Mouse (Mus musculus) cerebellum, postnatal 25 days (tissue): ENCODE data around the gene Gm45062.
A peak's percentile ranks its signal among the peaks of the same experiment; 100 is the strongest.
"Not testable (repeated sequence)": the region's sequence is repeated elsewhere in the genome, so short reads cannot be mapped to it uniquely, and the experiment has no call there.

Experiments used
- DNase-seq, 2 experiments: peaks; one replicate each; pipeline ENCODE4 v3.0.0; 2021; ENCODE audit warnings: mixed read lengths in 2 of 2

The Gm45062 gene

DNA sequence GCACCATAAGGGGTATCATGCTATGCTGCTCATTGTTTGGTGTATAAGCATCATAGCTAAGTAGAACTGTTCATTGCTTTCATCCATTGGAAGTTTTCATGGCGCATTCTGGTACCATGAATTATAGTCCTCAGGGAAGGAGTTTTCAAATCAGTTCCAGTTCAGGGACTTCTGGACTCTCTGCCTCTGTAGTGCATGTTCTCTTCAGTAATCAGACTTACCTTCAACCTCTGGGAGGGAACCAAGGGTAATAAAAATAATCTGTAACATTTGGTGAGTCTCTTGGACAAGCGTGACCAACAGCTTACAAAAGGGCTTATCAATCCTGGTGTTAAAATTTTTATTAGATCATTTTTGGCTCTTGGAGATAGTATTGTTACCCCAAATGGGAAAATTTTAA lies 60.3 kb downstream of the Gm45062 start:
- DNase-seq: no peak

DNA sequence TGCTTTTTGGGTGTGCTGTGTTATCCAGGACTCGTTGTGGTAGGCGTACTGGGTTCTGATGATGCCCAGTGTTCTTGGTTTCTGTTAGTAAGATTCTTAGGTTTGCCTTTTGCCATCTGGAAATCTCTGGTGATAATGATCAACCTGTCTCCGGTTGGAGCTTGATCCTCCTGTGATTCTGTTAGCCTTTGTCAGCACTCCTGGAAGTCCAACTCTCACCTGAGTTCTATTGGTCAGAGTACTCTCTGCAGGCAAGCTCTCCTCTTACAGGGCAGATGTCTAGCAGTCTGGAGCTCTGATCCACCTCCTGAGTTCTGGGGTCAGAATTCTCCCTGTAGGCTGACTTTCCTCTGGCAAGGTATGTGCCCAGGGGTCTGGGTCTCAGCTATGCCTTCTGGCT lies 72.2 kb downstream of the Gm45062 start:
- not testable (repeated sequence) for DNase-seq

DNA sequence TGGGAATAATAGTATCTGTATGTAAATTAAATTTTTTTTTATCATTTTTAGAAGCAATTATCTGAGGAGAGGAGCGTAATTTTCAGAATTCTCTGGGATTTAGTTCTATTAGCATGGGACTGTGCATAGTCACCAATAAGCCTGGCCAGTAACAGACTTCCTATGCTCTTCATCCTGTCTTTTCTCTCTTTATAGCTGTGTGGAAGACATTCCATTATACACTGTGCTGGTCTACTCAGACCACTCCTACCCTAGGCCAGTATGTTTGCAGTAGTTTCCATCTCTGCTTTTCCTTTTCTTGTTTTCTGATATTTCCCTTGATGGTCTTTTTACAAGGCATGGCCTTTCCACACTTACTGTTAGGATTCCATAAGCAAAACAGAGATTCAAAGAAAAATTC lies 74.1 kb downstream of the Gm45062 start:
- no peak for DNase-seq

DNA sequence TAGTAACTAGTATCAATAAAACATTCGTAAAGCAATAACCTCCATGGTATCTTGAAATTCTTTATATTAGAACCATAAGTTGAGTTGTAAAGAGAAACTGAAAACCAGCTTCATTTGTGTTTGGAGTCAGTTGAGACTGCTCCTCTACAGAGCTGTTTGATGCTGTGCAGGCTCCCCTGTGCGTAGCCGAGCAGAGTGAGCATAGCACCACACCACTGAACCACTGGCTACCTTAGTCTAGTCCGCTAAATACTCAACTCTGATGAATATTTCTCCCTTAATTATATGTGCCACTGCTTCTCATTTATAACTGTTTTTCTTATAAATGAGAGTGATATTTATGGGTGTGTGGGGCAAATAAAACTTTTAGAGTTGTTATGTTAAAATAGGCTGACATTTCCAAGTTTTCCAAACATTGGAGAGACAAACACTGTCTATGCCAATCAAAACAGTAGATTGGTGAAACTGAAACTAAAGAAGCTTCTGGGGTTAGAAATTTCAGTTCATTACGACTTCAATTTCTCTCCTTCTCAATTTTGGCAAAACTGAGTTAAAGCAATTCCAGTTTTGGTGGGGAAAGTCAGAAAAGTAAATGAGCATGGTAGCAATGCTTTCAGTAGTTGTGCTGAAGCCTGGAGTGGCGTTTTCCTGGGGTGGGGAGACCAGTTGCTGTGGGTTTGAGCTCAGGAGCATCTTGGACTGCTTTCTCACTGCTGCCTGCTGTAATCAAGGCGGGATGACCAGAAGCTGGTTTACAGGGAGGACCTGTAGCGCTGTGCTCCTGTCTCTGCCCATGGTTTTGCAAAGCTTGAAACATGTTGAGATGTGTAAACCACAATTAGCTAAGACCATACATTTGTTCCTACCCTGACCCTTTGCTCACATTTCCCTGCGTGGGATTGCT lies 77.5 kb downstream of the Gm45062 start:
- DNase-seq: no peak

DNA sequence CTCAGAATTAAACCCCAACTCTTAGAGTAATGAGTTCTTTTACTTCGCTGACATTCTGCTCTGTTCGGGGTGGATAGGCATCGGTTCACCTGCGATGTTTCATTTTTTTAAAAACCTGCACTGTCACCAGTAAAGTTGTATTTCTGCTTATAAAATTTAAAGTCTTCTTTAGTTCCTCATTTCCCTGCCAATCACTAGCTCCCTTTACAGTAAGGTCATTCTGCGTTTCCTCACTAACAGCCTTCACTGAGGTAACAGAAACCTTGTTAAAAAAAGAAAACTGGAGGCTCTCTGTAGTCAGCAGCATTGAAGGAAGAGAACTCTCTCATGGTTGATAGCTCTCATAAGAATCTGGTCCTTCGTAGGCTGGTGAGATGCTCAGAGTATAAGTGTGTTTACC lies 80.2 kb downstream of the Gm45062 start:
- no peak for DNase-seq

DNA sequence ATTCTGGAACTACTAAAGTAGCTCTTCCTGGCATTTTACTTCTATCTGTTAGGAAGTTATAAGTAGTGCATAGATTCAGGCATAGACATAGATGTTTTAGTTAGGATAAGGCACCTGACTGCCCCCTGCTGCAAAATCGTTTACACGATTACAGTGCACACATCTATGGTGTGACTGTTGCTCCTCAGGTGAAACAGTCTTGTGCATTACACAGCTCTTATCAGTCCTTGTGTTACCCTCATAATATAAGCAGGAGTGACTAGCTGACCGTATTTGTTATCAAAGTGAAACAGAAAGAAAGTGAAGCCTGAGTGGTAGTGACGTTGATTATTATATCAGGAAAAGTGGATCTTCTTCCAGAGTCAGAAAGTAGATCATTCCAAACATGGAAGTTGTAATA lies 84.0 kb downstream of the Gm45062 start:
- no peak for DNase-seq

DNA sequence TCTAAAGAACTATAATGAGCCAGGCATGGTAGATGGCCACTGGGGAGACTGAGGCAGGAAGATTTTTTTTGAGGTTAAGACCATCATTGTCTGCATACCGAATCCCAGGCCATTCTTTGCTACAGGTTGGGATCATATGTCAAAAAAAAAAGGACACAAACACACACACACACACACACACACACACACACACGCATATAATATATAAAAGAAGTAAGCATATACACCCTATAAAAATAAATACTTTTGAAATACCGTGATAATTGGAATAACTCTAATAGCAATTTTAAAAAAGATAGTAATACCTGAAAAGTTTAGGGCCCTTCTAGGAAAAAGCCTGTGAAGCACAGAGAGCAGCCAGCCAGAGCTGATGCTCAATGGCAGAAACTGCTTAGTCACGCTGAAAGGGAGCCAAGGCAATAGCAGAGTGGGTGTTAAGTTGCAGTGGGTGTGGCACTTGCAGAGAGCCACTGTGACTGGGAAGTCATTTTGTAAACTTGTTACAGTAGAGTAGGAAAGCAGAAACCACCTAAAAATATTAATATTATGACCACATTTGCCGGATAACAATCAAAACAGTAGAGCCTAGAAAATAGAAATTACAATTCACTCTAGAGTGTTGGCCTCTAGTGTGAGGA lies 86.1 kb downstream of the Gm45062 start:
- no peak for DNase-seq

DNA sequence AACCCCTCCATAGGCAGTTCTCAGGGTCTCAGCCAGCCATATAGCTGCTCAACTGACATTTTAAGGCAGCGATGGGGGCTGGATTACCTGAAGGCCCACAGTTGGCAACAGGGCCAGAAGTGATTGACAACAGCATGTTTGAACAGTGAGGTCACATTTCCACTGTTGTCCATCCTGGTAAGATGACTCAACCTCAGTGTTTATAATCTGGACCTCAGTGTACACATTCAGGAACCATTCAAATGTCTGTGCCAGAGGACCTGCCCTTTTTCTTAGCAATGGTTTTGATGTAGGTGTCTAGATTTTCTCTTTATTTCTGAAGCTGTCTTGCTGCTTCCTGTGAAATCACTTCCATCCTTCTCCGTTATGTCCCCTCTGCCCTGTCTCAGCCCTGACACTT lies 87.9 kb downstream of the Gm45062 start:
- no peak for DNase-seq

DNA sequence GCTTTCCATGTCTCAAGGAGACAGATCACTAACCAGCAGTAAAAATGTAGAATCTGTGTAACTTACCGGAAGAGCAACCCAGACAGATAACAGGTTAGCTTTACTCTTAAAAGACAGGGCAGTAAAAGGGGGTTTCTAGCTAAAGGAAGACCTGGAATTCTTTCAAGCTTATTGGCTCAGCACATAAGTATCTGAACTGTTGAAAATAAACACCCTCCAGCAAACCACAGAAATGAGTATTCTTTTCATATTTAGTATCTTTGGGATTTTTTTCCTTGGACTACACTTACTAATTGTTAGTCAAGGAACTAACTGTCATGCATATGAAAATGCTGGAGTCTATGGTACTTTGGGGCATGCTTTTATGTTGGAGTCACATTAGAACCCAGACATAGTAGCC lies 89.1 kb downstream of the Gm45062 start:
- no peak for DNase-seq

DNA sequence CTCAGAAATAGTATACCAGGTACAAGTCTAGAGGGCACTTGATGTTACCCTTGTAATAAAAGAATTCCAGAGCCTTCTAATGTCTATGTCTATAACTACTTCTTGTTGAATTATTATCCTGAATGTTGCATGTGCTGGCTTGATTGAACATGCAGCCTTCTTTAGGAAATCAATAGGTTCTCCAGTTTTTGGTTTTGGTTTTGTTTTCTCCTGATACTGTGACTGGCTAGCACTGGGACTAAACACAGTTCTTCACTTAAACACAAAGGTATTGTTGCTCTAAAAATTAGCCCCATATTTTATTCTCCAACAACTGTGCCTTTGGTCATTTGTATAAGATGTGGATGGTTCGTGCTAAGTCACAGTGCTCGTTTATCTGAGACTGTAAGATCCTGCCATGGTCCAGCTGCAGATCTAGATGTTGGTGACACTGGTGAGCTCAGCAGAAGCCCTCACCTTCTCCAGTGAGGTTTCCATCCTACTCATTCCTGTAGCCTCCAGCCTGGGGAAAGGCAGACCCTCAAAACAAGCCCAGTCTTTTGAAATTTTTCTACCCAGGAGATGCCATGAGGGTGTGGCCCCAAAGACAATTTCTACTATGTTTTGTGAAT lies 89.9 kb downstream of the Gm45062 start:
- DNase-seq: no peak

DNA sequence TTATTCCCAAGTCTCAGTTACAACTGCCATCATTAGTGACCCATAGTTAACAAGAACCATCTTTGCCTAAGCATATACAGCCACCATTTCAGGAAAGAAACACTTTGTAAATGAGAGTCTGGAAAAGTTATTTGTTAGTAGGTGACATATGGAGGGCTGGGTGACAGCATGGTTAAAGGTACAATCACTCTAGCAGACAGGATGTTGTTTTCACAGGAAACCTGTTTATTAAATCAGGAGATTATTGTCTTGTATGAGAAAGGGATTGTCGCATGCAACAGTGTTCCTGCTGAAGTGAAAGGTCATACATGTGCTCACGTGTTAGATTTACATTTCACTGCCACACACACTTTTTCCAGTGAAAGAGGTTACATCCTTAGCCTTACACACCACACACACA lies 92.3 kb downstream of the Gm45062 start:
- DNase-seq: no peak

DNA sequence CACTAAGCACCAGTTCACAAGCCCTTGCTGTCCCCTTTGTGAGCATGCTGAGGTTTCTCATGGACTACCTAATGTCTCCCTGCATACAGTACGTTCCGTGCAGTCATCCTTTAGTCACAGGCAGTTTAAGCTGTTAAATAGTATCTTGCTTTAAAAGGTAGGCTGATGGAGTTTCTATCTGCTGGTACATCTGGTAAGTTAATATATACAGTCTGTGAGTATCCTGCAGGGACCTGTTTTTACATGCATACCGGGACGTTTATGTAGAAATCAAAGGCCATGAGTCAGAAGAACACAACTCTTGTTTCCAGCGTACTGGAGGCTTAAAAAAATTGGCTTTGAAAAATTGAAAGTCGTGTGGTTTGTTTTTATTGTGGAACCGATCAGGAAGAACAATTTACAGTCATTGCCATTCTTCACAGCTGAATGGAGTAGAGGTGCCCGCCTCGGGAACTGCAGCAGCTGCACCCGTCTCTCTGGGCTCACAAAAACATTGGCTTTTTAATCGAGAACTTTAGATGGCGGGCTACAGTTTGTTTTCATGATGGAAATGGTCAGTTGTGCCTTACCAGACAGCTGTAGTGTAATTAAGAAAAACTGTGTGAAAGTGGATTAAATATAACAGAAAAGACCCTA lies 93.4 kb downstream of the Gm45062 start:
- DNase-seq: no peak

DNA sequence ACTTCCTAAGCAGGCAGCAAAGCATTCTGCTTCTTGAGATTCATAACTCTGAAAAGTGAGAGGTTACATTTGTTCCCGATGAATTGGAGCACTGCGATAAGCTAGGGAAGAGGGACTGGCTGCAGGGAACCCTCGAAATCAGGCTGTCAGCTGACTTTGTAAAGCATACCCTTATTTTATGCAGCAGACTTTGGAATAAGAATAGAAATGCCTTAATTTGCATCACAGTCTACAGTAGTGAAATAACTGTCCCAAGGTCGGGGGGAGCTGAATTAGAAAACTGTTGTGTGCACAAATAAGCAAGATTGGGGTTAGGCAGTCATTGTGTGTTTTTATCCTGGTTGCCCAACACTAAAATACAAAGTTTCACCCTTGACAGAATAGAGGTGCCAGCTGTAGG lies 94.2 kb downstream of the Gm45062 start:
- DNase-seq: no peak

DNA sequence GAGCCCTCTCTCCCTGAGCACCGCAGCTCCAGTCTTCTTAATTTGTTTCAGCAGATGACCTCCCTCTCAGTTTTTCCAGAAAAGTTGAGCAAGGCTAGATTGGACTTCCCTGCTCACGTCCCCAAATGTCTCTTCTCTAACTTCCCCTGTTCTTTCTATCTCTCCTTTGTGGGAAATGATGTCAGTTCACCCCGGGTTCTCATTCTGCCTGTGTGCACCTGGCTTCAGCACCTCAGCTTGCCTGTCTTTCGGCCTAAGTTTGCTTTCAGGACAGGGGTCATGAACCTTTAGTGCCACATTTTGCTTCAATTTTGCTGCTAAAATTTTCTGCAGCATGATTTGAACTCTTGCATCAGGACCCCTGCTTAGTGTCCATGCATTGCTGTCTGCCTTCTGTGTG lies 95.6 kb downstream of the Gm45062 start:
- DNase-seq: no peak

DNA sequence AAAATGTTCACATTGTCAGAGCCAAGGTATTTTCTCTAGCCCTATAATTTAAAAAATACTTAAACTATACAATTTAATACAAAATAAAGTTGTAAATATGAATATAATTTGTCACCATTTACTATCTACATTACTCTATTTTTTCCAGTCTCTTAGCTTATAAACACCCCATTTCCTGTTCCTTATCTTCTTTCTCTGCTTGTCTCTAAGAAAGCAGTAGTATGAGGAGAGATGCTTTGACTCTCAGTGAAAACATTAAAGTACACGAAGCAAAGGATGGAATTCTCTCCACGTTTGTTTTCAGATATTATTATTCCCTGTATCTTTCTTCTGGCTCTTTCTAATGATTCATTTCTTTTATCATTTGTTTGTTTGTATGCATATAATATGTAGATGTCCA lies 99.0 kb downstream of the Gm45062 start:
- no peak for DNase-seq

DNA sequence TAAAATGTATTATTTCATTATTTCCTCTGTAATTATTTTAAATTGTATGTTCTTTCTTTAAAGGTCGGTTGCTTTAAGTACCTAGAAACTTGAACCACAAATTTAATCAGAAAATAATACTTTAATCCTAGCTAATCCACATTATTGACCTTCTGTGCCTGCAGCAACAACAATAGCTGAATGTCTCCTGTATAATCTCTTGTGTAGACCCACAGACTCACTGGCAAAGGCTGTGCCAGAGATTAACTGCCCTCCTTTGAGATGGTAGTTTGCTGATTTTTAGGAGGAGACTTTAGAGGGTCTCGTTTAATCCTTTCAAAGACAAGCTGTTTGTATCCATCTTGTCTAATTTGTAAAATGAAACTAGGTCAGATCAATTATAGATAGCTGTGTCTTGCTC lies 99.5 kb downstream of the Gm45062 start:
- no peak for DNase-seq

DNA sequence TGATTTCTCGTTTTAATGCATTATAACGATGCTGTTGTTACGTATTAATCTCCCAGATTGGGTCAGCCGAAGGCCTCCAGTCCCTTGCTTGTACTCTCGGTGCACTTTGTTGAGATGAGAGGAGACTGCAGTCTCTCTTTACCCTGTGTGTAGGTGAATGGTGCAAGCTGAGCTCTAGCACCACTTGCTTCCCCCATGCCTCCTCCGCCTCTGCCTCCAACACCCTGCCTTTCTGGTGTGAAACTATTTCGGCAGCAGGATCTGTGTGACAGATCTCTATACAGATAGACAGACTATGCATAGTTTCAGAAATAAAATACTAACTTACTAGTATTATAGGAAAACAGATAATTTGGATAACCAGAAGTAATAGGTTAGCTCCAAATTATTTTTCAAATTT lies 101.6 kb downstream of the Gm45062 start:
- DNase-seq: no peak

DNA sequence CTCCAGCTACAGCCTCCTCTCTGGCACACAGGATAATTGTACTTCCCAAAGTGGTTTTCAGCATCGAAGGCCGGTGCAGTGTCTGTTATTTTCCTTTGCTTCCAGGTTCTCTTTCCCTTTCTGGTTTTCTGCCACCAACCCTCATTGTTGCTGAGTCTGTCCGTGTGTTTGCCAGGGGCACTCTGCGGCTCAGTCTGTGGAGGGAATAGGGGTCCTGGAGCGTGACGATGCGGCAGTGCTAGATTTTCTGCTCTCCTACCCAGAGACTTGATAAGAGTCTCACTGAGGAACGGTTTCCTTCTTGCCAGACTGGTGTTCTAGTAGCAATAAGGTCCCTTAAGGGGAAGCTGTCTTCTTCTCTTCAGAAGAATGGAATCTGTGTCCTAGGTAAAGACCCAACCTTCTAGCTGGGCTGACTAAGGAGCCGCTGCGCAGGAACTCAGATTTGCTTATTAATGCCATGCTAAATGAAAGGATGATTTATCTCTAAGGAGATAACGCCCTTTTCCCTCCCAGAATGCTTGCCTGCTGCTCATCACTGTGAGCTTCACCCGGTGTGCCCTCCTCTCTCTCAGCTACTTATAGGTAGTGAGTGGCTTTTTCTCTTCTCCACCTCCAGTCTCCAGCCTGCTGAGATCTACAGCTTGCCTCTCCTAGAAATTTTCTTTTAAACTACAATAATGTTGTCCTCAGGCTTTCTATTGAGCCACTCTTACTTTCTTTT lies 104.9 kb downstream of the Gm45062 start:
- DNase-seq: peak; percentile 12 to 19

DNA sequence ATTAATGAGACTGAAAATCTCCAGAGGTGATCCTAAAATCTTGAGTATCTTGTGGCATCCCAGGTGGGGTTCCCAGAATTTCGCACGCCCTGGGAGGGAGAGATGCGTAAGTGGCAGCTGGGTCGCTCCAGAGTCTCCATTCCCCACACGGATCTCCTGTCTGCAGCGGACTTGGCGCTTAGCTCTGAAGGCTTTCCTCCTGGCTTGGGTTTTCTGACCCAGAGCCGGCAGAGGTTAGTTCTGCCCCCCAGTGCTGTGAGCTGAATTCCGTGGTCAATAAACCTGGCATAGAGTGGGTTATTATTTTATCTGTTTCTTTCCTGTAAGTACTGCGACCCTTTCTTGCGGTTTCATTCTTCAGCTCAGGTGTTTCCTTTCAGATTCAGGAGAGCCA lies 105.5 kb downstream of the Gm45062 start:
- DNase-seq: no peak

DNA sequence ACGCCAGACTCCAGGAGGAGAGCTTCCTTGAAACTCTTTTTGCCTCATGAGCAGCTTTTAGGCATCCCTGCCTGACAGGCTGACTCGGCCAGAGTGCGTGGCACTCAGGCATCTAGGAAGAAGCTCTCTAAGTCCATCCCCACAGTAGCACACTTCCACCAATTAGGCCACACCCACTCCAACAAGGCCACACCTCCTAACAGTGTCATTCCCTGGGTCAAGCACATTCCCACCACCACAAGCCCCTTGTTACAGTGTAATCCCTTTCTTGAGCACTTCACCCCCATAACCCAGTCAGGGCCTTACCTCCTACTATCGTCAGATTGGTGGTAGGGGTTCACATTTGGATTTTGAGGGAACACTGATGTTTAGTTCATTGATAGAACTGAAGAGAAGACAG lies 108.4 kb downstream of the Gm45062 start:
- DNase-seq: no peak

DNA sequence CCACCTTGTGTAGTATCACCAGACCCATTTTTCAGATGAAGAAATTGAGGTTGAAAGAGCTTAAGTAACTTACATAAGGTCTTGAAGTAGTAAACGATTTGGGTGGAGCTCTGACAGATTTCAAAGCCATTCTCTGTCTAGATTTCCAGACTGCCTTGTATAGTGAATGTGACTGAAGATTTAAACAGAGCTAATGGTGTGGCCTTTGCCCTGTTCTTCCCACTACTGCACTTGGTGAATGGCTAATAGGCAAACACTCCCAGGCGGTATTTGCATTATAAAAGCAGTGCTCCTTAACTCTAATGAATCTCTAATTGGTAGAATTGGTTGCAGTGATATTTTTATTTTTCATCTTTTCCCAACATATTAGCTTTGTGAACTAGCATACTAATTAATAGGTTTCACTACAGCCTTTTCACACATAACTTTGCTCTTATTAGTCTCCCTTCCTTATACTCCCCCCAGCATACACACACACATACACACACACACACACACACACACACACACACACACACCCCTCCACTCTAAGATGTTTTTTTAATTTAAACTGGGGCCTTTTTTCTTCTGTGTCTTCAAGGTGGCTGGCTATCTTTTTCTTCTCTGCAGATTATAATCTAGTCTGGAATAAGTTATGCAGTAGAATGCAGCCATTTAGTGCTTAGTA lies 109.1 kb downstream of the Gm45062 start:
- DNase-seq: no peak

DNA sequence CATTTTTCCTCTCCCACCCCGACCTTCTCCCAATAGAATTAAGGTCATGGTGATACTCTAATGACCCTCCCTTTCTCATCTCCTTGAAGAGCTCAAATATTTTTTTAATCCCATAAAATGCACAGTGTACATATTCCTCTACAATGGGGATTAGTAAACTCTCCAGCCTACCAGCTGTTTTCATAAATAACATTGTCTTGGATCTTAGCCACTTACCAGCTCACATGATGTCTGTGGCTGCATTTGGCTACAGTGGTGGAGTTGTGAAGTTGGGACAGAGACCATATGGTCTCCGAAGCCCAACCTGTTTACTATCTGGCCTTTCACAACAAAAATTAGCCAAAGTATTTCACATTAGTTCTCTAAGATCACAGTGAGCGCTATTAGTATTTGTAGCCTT lies 111.4 kb downstream of the Gm45062 start:
- DNase-seq: no peak
